Mouse (Mus musculus): ENCODE data around the gene Esyt2. TPM values are rescaled to one million over a fixed set of nuclear protein-coding genes. Genes with fewer than 3 reads are reported as not detected.
"Not testable (repeated sequence)": the region's sequence is repeated elsewhere in the genome, so short reads cannot be mapped to it uniquely, and the experiment has no call there.

Esyt2 gene
- polyA plus RNA-seq, 1 experiment: 13.0 TPM

DNA sequence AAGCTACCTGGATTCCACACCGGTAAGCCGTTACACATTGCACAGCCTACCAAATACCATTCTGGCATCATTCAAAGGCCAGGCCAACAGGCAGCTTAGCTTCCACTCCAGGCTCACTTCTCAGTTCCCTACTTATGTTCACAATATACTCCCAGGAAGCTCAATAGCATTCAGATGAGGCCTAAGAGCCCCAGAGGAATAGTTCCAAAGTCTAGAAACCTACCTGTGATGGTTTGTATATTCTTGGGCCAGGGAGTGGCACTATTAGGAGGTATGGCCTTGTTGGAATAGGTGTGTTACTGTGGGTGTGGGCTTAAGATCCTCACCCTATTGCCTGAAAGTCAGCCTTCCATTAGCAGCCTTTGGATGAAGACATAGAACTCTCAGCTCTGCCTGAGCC, 9.9 kb upstream of the Esyt2 start:
- Histone ChIP-seq H3K4me1 (ENCODE audit: control insufficient read depth, insufficient read depth, low read length) (no peaks in the 10 kb centered on the region; the same call in 1 of the 2 replicates), H3K27ac (ENCODE audit: control insufficient read depth, insufficient read depth, low read depth, low read length, poor library complexity) (no peak overlapping the region), H3K4me3 (replicated peaks; ENCODE audit: control insufficient read depth, low read depth, low read length) (no peak overlapping the region)
- 92% methylated on average over 2 of the region's 2 CpGs for WGBS
- TF ChIP-seq POLR2A (IDR thresholded peaks at IDR 0.05; ENCODE audit: borderline replicate concordance, control insufficient read depth, low read depth, low read length) (no peak), CTCF (IDR thresholded peaks at IDR 0.05; ENCODE audit: control insufficient read depth, insufficient read depth, low read length) (no peak)

DNA sequence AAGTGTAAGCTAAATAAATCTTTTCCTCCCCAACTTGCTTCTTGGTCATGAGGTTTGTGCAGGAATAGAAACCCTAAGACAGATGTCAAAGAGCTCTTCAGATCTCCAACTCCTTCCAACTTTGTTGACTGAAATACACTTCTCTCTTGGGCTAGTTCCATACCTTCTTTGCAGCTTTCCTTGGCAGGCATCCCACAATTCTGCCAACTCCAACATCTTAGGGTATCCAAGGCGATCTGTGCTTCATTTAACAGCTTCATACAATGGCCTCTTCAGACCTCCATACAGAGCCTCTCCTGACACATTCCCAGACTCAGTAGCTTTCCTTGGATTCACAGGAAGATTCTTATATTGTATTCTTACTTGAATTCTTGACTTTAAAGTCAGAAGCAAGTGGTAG, 7.3 kb upstream of the Esyt2 start:
- Histone ChIP-seq H3K4me3 (replicated peaks; ENCODE audit: control insufficient read depth, low read depth, low read length) (no peak overlapping the region), H3K4me1 (ENCODE audit: control insufficient read depth, insufficient read depth, low read length) (no peaks in the 10 kb centered on the region; the same call in 1 of the 2 replicates), H3K27ac (ENCODE audit: control insufficient read depth, insufficient read depth, low read depth, low read length, poor library complexity) (no peak overlapping the region)
- TF ChIP-seq POLR2A (IDR thresholded peaks at IDR 0.05; ENCODE audit: borderline replicate concordance, control insufficient read depth, low read depth, low read length) (no peak), CTCF (IDR thresholded peaks at IDR 0.05; ENCODE audit: control insufficient read depth, insufficient read depth, low read length) (no peak)
- WGBS: 89% methylated on average over 1 of the region's 1 CpGs

- H3K27ac ChIP-seq (ENCODE audit: control insufficient read depth, insufficient read depth, low read depth, low read length, poor library complexity); H3K4me1 ChIP-seq (ENCODE audit: control insufficient read depth, insufficient read depth, low read length); H3K4me3 ChIP-seq (replicated peaks; ENCODE audit: control insufficient read depth, low read depth, low read length): not testable (repeated sequence)
- WGBS: 90% methylated on average over 2 of the region's 2 CpGs
Measured at GRCm38 (mm10) chr12:116275086-116275485, 5.9 kb upstream of the Esyt2 start, which contains the start of gene Gm11027. TSS of gene Gm11027 (plus strand) at chr12:116275386.

DNA sequence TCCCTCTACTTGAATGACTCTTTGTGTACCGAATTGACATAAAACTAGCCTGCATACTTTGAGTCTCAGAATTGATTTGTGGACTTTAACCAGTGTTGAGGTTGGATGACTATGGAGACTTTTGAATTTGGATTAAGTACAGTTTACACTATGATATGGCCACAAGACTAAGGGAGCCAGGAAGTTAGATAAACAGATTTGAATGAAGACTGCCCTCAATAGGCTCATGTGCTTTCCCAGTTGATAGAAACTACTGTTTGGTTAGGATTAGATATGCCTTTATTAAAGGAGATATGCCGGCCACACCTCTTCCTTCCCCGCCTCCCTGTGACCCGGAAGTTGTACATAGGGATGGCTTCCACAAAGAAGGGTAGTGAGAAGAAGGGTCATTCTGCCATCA, 5.4 kb upstream of the Esyt2 start:
- H3K4me3 ChIP-seq (replicated peaks; ENCODE audit: control insufficient read depth, low read depth, low read length): no peak overlapping the region
- no peak overlapping the region for H3K27ac ChIP-seq (ENCODE audit: control insufficient read depth, insufficient read depth, low read depth, low read length, poor library complexity)
- TF ChIP-seq CTCF (IDR thresholded peaks at IDR 0.05; ENCODE audit: control insufficient read depth, insufficient read depth, low read length) (no peak), POLR2A (IDR thresholded peaks at IDR 0.05; ENCODE audit: borderline replicate concordance, control insufficient read depth, low read depth, low read length) (no peak)
- no peaks in the 10 kb centered on the region for H3K4me1 ChIP-seq (ENCODE audit: control insufficient read depth, insufficient read depth, low read length)
- 62% methylated on average over 4 of the region's 4 CpGs for WGBS

- no peak overlapping the region for H3K4me3 ChIP-seq (replicated peaks; ENCODE audit: control insufficient read depth, low read depth, low read length)
- H3K27ac ChIP-seq (ENCODE audit: control insufficient read depth, insufficient read depth, low read depth, low read length, poor library complexity): no peak overlapping the region
- H3K4me1 ChIP-seq (ENCODE audit: control insufficient read depth, insufficient read depth, low read length): no peaks in the 10 kb centered on the region
- TF ChIP-seq CTCF (IDR thresholded peaks at IDR 0.05; ENCODE audit: control insufficient read depth, insufficient read depth, low read length): no peak
- no peak for TF ChIP-seq POLR2A (IDR thresholded peaks at IDR 0.05; ENCODE audit: borderline replicate concordance, control insufficient read depth, low read depth, low read length)
- 45% methylated on average over 2 of the region's 2 CpGs for WGBS
Measured at GRCm38 (mm10) chr12:116276961-116277360, 4.0 kb upstream of the Esyt2 start.

- no peak overlapping the region for H3K4me3 ChIP-seq (replicated peaks; ENCODE audit: control insufficient read depth, low read depth, low read length)
- no peak for TF ChIP-seq CTCF (IDR thresholded peaks at IDR 0.05; ENCODE audit: control insufficient read depth, insufficient read depth, low read length)
- no peak for TF ChIP-seq POLR2A (IDR thresholded peaks at IDR 0.05; ENCODE audit: borderline replicate concordance, control insufficient read depth, low read depth, low read length)
- WGBS: 86% methylated on average over 1 of the region's 1 CpGs
- H3K27ac ChIP-seq (ENCODE audit: control insufficient read depth, insufficient read depth, low read depth, low read length, poor library complexity): no peak overlapping the region
- H3K4me1 ChIP-seq (ENCODE audit: control insufficient read depth, insufficient read depth, low read length): no peaks in the 10 kb centered on the region
Measured at GRCm38 (mm10) chr12:116278541-116278940, 2.5 kb upstream of the Esyt2 start.

DNA sequence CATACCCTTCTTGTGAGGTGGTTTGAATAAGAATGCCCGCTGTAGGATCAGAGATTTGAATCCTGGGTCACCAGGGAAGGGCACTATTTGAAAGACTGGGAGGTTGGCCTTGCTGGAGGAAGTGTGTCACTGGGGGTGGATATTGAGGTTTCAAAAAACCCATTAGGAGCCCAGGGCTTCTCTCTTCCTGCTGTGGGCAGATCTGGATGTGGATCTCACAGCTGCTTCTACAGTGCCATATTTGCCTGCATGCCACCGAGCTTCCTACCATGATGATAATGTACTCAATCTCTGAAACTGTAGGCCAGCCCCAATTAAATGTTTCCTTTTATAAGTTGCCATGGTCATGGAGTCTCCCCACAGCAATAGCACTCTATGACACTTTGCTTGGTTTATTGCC, 1.8 kb upstream of the Esyt2 start:
- no peaks in the 10 kb centered on the region for H3K4me1 ChIP-seq (ENCODE audit: control insufficient read depth, insufficient read depth, low read length)
- no peak overlapping the region for H3K4me3 ChIP-seq (replicated peaks; ENCODE audit: control insufficient read depth, low read depth, low read length)
- TF ChIP-seq POLR2A (IDR thresholded peaks at IDR 0.05; ENCODE audit: borderline replicate concordance, control insufficient read depth, low read depth, low read length) (no peak), CTCF (IDR thresholded peaks at IDR 0.05; ENCODE audit: control insufficient read depth, insufficient read depth, low read length) (no peak)
- 70% methylated on average over 2 of the region's 2 CpGs for WGBS
- no peak overlapping the region for H3K27ac ChIP-seq (ENCODE audit: control insufficient read depth, insufficient read depth, low read depth, low read length, poor library complexity)

GRCm38 (mm10) chr12:116280149-116280652, 795 bp upstream of the Esyt2 start:
- under 1% methylated on average over 7 of the region's 7 CpGs for WGBS
- no peak for TF ChIP-seq CTCF (IDR thresholded peaks at IDR 0.05; ENCODE audit: control insufficient read depth, insufficient read depth, low read length)
- no peak for TF ChIP-seq POLR2A (IDR thresholded peaks at IDR 0.05; ENCODE audit: borderline replicate concordance, control insufficient read depth, low read depth, low read length)
- Histone ChIP-seq H3K4me3 (replicated peaks; ENCODE audit: control insufficient read depth, low read depth, low read length) (peak overlapping the region; percentile 90), H3K27ac (ENCODE audit: control insufficient read depth, insufficient read depth, low read depth, low read length, poor library complexity) (peak overlapping the region; percentile 99), H3K4me1 (ENCODE audit: control insufficient read depth, insufficient read depth, low read length) (no peaks in the 10 kb centered on the region)

Data from bone marrow, adult 2 months (tissue).